Mouse (Mus musculus) MEL (cell line): Measurements from ENCODE around the gene Rbm43.

ENCODE experiments used
- CTCF ChIP-seq, 3 experiments: IDR thresholded peaks in 2 of 3; conservative IDR thresholded peaks in 1 of 3; 2 replicates each; pipeline ENCODE4 v1.5.1; 2011 to 2012; ENCODE audit warnings: low read length in 3 of 3, low read depth in 2 of 3, mild to moderate bottlenecking in 2 of 3, improper control_type of control experiment in 1 of 3, inconsistent platforms in 1 of 3, mixed read lengths in 1 of 3, moderate library complexity in 1 of 3; ENCODE audit not compliant: control insufficient read depth in 1 of 3, insufficient read depth in 1 of 3, poor library complexity in 1 of 3, severe bottlenecking in 1 of 3
- GABPA ChIP-seq: IDR thresholded peaks from 2 replicates; pipeline ENCODE4 v1.6.1; 2012; ENCODE audit warnings: low read depth, mild to moderate bottlenecking, inconsistent platforms, low read length, improper control_type of control experiment, moderate library complexity

DNA sequence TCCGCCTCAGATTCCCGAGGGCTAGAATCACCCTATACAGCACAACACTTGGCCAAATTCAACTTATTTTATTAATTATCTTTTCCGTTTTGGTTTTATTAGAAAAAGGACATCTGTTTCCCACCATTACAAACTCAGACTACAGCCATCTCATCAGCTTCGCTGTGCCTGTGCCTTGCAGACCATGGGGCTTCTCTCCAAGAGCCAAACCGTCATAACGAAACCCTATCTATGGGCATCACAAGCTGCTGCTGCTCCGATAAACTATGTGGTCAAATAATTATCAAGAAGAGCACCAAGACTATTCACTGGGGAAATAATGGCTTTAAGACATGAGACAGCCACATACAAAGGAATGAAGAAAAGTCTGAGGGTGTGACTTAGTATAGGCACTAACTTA is 6.9 kb upstream of the Rbm43 start:
- TF ChIP-seq GABPA (no peak), CTCF (IDR thresholded peaks at IDR 0.05 in 2 of 3, conservative IDR thresholded peaks at IDR 0.05 in 1 of 3; ENCODE audit: control insufficient read depth in 1 of 3, insufficient read depth in 1 of 3, low read depth in 2 of 3, low read length in 3 of 3, poor library complexity in 1 of 3, severe bottlenecking in 1 of 3) (no peak)
